Mouse (Mus musculus) ovary, adult 10 weeks (tissue): Measurements from ENCODE around the gene A930002H24Rik. TPM values are rescaled to one million over a fixed set of nuclear protein-coding genes. Genes with fewer than 3 reads are reported as not detected.

Experiments
- polyA plus RNA-seq: library from polyadenylated mRNA; stranded (reverse); fragments of 350-450 nt; fragmentation: Illumina TruSeq; extraction: RNeasy Lipid Tissue Mini Kit (QIAGEN cat#74804); gene quantifications from one replicate; pipeline ENCODE4 v1.2.3, GENCODE M21; 2014

A930002H24Rik gene
- polyA plus RNA-seq: not detected

DNA sequence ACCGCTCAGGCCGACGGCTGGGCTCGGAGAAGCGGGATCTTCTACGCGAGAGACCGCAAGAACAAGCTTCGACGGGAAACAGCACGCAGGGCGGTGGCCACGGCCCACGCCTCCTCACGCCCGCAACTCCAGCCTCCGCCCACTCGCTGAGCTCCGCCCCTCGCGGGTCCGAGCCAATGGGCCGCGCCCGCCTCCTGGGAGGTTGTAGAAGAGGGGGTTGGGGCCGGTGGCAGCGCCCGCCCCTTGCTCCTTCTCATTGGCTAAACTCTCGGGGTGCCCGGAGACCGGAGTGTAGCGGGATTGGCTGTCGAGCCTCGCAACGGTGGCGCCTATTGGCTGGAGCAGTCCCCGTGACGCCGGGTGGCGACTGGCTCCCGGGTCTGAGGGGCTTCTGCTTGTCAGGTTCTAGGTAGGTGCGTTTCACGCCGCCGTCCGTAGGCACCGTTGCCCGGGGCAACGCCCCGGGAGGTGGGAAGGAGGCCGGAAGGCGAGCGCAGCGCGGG lies at the start of gene A930002H24Rik:
A930002H24Rik (minus strand) TSS at position 145 of the 503 bp plus-strand sequence.

DNA sequence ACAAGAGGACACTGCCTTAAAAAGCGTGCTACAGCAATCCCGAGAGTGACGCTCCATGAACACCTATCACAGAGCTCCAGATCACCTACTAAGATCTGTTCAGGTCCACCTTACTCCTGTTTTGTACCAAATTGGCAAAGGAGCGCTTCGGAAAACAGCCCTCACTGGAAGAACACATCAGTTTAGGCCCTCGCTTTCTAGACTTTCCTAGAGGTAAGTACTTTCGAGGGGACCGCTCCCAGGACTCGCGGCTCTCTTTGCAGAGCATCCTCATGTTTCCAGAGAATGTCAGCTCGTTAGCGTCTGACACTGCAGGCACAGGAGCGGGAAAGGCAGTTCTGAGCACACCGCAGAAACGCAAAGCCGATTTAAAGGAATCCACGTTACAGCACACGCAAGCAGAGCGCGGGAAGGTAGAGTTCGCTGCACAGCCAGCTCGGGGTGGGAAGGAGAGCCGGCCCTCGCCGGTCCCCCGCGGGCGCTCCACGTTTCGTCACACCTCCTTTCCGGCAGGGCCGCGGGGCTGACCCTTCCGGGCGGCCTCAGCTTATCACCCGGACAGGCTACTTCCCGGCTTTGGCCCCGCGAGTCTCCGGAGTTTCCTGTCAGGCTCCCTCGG lies 470 bp downstream of the A930002H24Rik start, which contains the start of gene Fer:
Fer (plus strand) TSS at position 51 of the 619 bp plus-strand sequence.

Other genes starting within 250 kb of the A930002H24Rik start
- gene Fer, start 729 bp downstream of the A930002H24Rik start, polyA plus RNA-seq: 55.3 TPM